Mouse (Mus musculus) spleen, adult 2 months (tissue): ENCODE results near the gene Dpy19l1.

Experiments
- CTCF ChIP-seq: fragments of 200-500 bp; IDR thresholded peaks from 2 replicates; pipeline ENCODE4 v1.5.1; 2011; ENCODE audit warnings: mild to moderate bottlenecking, inconsistent platforms; ENCODE audit not compliant: insufficient read depth, insufficient read length, insufficient replicate concordance; ENCODE audit errors: extremely low read depth
- POLR2A ChIP-seq: fragments of 200-500 bp; IDR thresholded peaks from 2 replicates; pipeline ENCODE4 v1.6.1; 2011; ENCODE audit warnings: low read depth, low read length, inconsistent platforms

GRCm38 (mm10) chr9:24473824-24474223 is 29.1 kb downstream of the Dpy19l1 start:
- TF ChIP-seq CTCF: no peak
- no peak for TF ChIP-seq POLR2A
